Mouse (Mus musculus) induced T-regulatory cell, adult 2 months (primary cell): Measurements from ENCODE around the gene Aim2.
A peak's percentile ranks its signal among the peaks of the same experiment; 100 is the strongest.
"Not testable (repeated sequence)": the region's sequence is repeated elsewhere in the genome, so short reads cannot be mapped to it uniquely, and the experiment has no call there.

Experiments used
- DNase-seq: peaks from one replicate; pipeline ENCODE4 v3.0.0-alpha.2; 2012; ENCODE audit warnings: low read depth

Aim2 gene

GRCm38 (mm10) chr1:173350372-173350957, at the start of gene Aim2:
Gene Aim2, plus strand, starts transcription at chr1:173350879.
- no peak for DNase-seq

GRCm38 (mm10) chr1:173302795-173303194, 47.9 kb upstream of the Aim2 start:
- DNase-seq, result not testable (repeated sequence)

DNA sequence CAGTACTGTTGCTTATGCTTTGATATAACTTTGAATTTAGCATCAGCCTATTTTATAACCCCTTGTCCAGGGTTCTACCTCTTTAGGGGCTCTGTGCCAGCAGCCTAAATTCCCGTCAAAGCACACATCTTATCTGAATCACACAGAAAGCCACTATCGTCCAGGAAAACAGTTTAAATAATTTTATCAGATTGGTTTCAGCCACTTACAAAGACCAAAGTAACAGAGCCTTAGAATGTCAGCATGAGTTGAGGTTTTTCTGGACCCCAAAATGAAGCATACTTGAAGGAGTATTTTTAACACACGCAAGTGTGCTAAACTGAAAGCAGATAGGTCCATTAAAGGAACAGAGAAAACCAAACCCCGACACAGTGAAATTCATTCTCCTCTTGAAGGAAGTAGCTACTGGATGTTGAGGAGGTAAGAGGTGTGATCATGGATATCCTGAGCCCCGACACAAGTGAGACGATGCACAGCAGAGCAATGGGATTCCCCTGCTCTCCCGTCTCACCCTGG, 37.1 kb upstream of the Aim2 start:
- DNase-seq, result not testable (repeated sequence)

- DNase-seq, result no peak
Measured at GRCm38 (mm10) chr1:173315725-173316124, 35.0 kb upstream of the Aim2 start.

GRCm38 (mm10) chr1:173317925-173318477, 32.7 kb upstream of the Aim2 start:
- DNase-seq, result no peak

- DNase-seq, result no peak
Measured at GRCm38 (mm10) chr1:173321593-173322248, 29.0 kb upstream of the Aim2 start.

GRCm38 (mm10) chr1:173322249-173322627, 28.4 kb upstream of the Aim2 start:
- no peak for DNase-seq

- peak; percentile 38 for DNase-seq
Measured at GRCm38 (mm10) chr1:173323839-173324585, 26.7 kb upstream of the Aim2 start.

- DNase-seq, result no peak
Measured at GRCm38 (mm10) chr1:173324961-173325360, 25.7 kb upstream of the Aim2 start.

GRCm38 (mm10) chr1:173325395-173325794, 25.3 kb upstream of the Aim2 start:
- DNase-seq, result no peak

- DNase-seq, result no peak
Measured at GRCm38 (mm10) chr1:173326552-173326951, 24.1 kb upstream of the Aim2 start.

GRCm38 (mm10) chr1:173328446-173328845, 22.2 kb upstream of the Aim2 start:
- DNase-seq, result no peak

GRCm38 (mm10) chr1:173329185-173329584, 21.5 kb upstream of the Aim2 start:
- no peak for DNase-seq

GRCm38 (mm10) chr1:173329743-173330142, 20.9 kb upstream of the Aim2 start:
- DNase-seq, result no peak

- no peak for DNase-seq
Measured at GRCm38 (mm10) chr1:173332418-173332817, 18.3 kb upstream of the Aim2 start.

DNA sequence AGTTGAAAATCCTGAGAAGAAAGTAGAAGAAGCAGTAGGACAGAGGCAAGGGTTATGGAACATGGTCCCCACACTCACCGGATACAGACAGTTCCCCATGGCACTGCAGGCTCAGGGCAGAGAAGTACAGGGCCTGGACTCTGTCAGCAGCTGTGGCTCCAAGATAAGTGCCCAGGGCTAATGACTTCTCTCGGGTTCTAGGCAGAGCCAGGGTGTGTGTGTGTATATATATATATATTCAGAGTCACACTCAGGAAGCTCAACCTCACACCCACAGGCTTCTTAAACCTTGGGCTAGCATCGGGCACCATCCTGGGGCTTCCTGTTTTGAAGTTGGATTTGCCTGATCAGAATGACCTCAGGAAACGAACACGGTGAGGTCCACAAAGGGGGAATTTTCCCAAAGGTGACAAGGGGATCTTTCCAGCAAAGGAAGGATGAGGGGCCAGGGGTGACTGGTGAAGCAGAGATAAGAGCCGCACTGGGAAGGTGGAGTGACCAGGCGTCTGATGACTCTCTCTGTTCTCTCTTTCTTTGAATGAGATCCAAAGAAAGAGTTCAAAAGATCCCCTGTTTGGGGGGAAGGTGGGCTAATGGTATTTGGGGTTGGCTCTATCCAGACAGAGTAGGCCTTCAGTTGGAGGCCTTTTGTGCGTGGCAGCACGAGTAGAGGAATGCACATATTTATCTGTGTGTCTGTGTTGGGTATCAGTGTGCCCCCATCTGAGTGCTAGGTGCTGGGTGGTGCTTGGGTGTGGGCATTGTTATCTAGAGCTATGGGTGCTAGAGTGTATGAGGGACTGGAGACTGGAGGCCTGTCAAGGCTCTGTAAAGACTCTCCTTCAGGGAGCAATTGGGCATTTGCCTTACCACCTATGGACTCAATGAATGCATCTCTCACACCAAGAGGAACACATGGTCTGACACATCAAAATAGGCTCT, 17.1 kb upstream of the Aim2 start, which contains the start of gene Ackr1:
Gene Ackr1, minus strand, starts transcription at position 439 of the 942 bp plus-strand sequence.
- DNase-seq, result no peak

DNA sequence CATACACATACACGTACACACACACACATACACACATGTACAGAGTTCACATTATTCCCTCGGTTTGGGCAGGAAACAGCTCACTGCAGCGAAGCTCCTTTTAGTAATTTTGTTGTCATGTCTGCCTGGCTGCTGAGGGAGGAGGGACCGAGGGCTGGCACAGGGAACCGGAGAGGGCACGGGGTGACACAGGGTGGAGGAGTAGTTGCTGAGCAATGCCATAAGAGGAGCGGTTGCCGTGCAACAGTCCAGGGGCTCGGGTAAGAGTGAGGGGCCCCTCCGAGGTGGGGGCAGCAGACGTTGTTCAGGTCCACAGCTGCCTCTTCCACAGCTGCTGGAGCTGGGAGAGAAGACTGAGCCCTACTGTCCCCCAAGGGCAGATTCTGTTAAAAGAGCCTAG, 14.8 kb upstream of the Aim2 start:
- DNase-seq, result no peak

DNA sequence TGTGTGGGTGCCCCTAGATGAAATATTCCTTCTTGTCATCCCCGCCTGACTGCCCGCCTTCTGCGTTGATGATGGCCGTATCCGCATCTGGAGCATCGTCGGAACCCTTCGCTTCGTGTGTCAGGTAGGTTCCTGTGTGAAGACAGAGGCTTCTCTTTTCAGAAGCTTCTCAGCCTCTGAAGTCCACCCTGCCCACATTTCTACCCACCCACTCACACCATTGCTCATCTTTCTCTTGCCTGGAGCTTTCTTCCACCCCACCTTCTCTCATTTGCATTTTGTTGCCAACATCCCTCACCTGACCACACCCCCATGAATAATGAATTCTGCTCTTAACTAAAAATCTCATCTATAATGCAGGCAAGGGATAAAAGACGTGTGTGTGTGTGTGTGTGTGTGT, 13.7 kb upstream of the Aim2 start:
- DNase-seq, result no peak

DNA sequence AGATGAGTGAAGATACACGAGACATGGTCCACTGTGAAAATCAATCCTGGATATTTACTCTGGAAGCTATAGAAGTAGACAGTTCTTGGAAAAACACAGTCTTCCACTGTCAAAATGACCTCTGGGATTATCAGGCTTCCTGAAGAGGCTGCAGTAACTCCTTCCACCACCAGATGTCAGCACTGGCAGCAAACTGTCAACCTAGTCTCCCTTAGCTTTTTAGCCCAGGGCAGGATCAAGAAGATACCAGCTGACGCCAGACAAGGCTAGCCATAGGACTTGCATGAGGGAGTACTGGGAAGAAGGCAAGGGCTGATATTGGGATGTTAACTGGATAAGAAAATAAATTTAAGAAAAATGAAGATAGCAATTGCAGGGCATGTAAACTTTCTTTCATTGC, 11.1 kb upstream of the Aim2 start:
- DNase-seq, result peak; percentile 74

DNA sequence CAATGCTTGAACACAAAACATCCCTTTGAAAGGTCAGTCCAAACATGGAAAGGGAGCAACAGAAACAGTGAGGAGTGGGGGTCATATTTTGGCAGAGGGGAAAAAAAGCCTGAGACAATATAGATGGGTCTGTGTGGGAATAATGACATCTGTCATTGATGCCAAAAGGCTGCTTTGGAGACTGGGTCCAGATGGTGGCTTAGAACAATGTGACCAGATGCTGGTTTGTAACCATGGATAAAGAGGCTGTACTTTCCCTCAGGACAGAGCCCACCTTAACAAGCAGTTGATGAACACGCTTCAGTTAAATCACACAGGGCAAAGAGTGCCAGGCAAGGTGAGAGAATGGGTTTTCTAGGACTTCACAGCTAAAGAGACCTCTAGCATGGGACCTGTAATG, 8.3 kb upstream of the Aim2 start:
- no peak for DNase-seq

DNA sequence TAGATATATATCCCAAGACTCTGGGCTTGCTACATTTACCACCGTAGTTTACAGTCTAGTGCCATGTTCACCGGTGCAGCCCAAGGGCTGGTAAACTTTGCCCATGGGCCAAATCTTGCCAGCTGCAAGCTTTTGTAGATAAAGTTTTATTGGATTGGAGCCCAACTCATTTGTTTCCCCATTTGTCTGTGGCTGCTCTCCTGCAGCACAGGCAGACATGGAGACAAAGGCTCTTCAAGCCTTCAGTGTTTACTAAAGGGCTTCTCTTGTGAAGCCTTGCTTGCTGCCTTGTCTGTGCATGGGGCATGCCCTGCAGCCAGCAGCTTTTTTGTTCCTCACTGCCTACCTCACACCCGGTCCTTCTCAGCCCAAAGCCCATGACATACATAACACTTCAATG, 6.7 kb upstream of the Aim2 start:
- DNase-seq, result no peak

- DNase-seq, result no peak
Measured at GRCm38 (mm10) chr1:173345112-173345511, 5.6 kb upstream of the Aim2 start.
